Mouse (Mus musculus) CD4-positive, CD25-positive, alpha-beta regulatory T cell, adult 4 months (primary cell): ENCODE measurements at regions not wholly inside any gene's neighbourhood (a gene's known extent, or its start where the extent isn't known, plus 50 kb on each side); places are given as distances from the start of the nearest gene placed in this dataset.

Experiments used
- ATAC-seq: one replicate; pipeline ENCODE4 v1.8.0; 2017

DNA sequence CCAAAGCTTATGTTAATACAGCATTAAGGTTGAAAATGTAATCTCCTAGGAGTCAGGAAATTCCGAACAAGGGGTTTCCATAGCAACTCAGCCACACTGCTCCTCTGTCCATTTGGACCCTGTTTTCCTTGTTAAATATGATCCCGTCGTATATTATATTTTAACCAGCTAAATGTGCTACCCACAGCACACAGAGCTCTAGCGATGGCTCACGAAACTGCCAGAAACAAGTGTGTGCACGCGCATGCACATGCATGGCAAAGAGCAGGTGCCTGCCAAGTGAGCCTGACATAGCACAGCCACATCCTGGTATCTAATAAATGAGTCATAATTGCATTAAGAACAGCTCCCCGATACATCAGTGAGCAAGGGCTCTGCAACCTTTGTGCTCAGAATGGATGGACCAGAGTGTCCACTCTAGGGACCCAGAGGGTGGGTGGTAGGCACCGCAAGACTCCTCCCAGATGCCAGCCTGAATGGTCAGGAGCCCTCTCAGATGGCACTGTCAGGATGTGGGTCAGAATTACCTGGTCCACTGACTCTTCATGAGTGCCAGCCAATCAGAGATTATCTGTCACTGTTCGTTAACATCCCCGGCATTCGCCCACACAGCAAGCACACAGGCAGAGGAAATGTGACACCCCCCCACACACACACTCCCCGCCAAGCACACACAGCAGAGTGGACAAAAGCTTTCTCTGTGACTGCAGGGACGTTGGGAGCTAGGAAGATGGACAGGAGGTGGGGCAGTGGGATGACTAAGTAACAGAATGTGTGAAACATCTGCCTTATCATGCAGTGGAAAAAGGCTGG is 272.8 kb upstream of the Zmiz1 start:
- no peak for ATAC-seq

GRCm38 (mm10) chr14:25187715-25188114 is 271.3 kb upstream of the Zmiz1 start:
- ATAC-seq = no peak

- no peak for ATAC-seq
These were observed 269.7 kb upstream of the Zmiz1 start for GRCm38 (mm10) chr14:25189256-25189655.

GRCm38 (mm10) chr14:25190680-25191270 is 268.2 kb upstream of the Zmiz1 start:
- no peak for ATAC-seq

GRCm38 (mm10) chr14:25196820-25197219 is 262.2 kb upstream of the Zmiz1 start:
- no peak for ATAC-seq

GRCm38 (mm10) chr14:25199900-25200299 is 259.1 kb upstream of the Zmiz1 start:
- no peak for ATAC-seq

DNA sequence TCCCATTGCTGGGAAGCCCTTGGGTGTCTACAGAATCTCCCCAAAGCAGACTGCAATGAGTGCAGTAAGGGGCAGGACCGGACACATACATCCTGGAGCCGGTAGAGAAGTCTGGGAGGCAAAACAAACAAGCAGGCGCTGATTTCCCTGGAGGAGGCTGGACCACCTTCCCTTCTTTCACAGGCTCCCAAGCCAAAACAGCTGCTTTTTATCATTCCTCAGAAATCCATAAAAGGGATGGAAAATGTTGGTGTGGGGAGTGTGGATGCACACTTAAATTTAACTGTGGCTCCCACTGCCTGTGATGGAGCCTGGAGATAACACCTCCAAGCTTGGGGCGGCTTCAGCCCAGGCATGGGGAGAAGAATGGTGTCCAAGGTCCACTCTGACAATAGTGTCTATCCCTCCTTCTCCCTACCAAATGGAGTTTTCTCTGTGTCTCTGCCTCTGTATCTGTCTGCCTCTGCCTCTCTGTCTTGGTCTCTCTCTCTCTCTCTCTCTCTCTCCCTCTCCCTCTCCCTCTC is 258.3 kb upstream of the Zmiz1 start:
- ATAC-seq = no peak

DNA sequence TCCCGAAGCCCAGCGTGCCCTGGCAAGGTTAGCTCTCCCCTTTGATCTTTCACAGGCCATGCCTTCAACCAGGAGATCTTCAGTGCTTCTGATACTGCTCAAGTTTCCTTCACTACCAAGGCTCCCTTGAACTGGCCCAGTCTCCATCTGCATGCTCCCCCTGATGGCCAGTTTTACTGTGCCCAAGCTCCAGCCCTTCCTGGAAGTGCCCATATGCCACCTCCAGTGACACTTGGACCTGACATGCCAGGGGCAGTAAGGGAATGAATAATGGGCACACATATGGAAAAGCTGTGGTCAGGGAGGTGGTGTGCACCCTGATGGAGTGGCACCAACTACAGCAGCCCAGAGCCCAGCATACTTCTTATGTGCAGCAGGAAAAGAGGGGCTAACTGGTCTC is 256.7 kb upstream of the Zmiz1 start:
- ATAC-seq = no peak

- ATAC-seq = no peak
These were observed 254.9 kb upstream of the Zmiz1 start for GRCm38 (mm10) chr14:25204091-25204490.

DNA sequence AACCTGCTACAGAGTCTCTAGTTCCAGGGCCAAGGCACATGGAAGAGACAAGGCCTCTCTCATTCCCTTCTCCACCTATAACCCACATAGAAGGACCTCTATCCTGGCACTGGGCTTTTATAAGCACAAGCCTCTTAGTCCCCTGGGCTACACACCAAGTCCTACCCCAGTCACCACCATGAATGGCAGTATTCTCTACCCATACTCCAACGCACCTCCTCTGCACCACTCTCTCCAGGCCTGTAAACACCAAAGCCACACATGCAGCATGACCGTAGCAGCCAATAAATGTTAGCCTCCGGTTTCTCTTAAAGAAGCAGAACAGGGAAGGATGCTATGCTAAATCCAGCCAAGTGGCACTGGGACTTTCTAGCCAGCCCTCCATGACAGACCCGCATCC is 252.1 kb upstream of the Zmiz1 start:
- no peak for ATAC-seq

DNA sequence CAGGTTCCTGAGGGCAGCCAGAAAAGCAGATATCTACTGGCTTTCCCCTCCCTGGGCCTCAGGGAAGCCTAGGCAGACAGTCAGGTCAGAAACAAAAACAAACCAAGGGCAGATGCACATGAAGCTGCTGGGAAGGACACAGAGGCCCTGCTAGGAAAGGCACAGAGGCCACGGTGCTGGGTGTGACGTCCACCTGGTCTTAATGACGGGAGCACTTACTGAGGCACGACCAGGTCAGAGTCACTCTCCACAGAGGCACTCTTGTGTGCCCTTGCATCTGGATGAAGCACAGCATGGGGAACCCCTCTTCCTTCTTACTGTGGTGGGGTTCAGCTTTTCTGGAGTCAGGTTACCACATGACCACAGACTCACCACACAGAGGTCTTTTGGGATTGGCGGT is 251.6 kb upstream of the Zmiz1 start:
- ATAC-seq = no peak

DNA sequence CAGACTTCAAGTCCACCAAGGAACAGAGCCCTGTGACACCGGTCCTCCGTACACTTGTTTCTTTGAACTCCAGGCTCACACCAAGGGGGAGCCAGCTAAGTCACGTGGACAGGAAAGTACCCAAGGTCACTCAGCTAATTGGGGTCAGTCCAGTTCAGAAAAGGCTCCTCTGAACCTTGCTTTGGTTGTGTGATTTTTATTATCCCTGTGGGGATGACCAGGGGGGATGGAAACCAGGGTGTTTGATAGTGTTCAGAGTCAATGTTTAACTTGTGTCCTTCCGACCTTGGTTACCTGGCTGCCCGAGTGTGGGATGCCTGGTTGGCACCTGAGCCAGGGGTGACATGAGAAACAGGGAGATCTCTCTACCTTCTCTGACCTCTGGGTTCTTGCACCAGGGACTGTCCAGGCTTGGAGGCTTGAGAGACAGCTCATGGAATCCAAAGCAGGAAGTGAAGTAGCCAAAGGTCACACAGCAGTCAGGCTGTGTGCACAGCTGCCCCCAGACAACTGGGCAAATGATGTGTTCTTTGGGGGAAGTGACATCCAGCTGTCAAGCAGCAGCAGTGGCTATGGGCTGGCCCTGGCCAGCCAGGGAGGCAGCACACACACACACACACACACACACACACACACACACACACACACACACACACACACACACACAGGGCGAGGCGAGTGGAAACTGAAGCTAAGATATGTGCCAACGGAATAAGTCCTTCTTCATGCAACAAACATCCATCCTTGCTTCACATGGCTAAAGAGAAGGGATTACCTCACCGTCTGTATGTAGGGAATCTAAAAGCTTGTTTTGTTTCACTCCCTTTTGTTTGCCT is 250.5 kb upstream of the Zmiz1 start:
- ATAC-seq = no peak

DNA sequence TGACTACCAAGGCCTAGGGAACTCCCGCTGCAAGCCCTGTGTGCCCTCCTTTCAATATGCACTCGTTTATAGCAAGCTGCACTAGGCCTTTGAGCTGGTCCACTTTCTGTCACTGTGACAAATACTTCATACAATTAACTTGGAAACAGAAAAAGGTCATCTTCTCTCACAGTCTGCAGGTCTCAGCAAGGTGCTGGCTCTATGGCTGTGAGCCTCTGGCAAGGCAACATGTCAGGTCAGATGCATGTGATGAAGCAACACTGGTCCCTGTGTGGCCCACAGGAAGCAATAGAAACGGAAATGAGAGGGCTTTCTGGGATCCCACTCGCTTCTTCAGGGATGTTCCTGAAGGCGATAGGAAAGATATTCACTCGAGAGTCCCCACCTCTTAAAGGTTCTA is 245.9 kb upstream of the Zmiz1 start:
- no peak for ATAC-seq

GRCm38 (mm10) chr14:25223091-25223490 is 235.9 kb upstream of the Zmiz1 start:
- no peak for ATAC-seq

DNA sequence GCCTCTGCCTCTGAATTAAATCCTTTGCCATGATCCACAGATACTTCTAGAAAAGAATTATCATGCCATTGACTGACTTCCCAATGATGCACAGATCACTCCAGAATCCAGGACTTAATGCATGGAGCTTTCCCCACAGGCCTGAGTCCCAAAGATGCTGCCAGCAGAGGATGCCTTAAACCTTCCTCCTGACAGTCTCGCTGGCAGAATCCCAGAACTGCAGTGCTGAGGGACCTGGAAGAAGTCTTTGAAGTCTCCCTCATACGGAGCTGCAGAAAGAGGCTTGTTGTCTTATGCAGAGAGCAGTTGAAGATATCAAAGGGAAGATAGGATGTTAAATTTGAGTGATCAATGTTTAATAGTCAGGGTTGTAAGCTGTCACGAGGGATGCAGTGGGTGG is 233.8 kb upstream of the Zmiz1 start:
- ATAC-seq = no peak

- ATAC-seq = no peak
These were observed 232.7 kb upstream of the Zmiz1 start for GRCm38 (mm10) chr14:25226155-25226839.

GRCm38 (mm10) chr14:25226840-25227506 is 232.0 kb upstream of the Zmiz1 start:
- ATAC-seq = no peak

DNA sequence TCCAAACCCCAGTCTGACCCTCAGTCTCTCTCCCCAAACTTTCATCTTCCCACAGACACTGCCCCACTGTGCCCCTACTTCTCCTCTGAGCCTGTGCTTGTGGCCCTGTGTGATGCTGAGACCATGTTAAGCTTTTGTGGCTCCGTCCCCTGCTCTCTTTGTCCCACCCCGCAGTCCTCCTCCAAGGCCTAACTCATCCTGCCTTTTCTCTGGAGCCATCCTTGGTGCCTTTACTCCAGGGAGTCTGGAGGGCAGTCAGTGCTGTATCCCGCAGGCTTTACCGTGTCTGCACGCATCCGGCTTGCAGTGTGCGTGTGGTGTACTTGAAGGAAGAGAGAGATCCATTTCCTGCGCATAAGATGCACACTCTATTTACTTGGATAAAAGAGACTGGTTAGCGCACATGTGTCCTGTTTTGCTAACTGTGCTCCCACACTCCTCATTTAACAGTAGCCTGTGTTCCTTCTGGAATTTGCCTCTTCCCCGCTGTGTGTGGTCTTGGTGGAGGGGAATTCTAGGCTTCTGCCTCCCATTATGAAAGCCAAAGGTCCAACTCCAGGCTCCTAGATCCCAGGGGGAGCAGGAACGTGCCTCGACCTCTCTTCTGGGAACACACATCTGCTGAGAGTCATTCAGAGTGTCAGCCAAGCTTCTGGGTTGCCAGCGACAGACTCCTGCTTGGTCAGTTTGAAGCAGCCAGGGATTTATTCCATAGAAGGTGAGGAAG is 230.5 kb upstream of the Zmiz1 start:
- no peak for ATAC-seq

- no peak for ATAC-seq
These were observed 229.4 kb upstream of the Zmiz1 start for GRCm38 (mm10) chr14:25229569-25229968.

GRCm38 (mm10) chr14:25231881-25232280 is 227.1 kb upstream of the Zmiz1 start:
- ATAC-seq = no peak

GRCm38 (mm10) chr14:25236421-25236973 is 222.5 kb upstream of the Zmiz1 start:
- no peak for ATAC-seq
